Mouse (Mus musculus) spleen, adult 18-20 months (tissue): ENCODE results near the gene Cdan1.
"Not testable (repeated sequence)": the region's sequence is repeated elsewhere in the genome, so short reads cannot be mapped to it uniquely, and the experiment has no call there.

ENCODE experiments used
- DNase-seq, 2 experiments: peaks; one replicate each; pipeline ENCODE4 v3.0.0; 2022; ENCODE audit warnings: mixed read lengths in 2 of 2

The Cdan1 gene

DNA sequence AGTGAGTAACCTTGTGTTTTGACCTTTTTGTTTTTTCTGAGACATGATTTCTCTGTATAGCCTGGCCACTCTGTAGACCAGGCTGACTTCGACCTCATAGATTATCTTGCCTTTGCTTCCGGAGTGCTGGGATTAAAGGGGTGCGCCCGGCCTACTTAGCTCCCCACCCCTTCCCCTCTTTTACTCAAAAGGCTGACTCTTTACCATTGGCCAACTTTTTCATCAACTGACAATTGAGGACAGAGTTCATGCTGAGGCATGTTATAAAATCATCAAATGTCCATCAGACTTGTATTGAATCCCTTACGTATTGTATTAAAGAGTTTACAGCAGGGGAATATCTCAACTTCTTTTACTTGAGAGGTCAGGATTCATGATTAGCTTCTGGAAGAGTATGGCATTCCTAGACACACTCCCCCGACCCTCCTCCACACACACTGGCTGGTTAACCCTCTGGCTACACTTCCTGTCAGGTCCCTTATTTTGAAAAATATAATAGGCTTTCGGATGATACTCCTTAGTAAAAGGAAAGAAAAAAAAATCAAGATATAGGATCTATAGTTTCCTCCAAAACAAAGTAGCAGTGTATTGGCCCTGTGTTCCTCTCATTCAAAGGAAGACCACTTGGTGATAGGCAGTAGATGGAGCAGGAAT, 117.9 kb downstream of the Cdan1 start:
- no peak for DNase-seq

DNA sequence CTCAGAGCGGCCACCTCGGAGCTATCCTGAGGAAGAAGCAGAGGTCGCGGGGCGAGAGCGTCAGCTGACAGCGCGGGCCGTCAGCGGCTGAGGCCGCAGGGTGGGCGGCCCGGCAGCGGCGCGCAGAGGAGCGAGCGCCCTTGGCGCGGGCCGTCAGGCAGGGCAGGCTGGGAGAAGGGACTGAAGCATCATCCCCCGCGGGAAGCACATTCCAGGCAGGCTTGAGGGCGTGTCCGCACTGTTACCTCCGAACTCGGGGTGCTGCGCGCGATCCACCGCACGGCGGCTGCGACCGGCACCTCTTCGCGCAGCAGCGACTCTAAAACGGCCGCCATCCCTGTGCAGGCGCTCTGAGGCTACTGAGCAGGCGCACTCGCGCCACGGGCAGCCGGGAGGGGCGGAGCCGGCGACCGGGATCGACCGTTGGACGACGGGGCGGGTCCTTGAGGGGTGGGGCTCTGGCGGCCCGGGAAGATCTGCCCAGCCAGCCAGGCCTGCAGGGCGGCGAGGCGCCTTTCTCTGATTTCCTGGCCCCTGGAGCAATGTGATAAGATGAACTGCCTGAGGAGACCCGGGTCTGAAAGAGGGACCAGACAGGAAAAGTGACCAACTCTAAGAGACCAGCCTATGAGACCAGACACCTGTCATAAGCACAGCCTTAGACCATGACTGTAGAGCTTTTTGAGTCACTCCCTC, 118.6 kb downstream of the Cdan1 start:
- DNase-seq: peak; percentile 88 to 93

GRCm38 (mm10) chr2:120730639-120731166, 119.2 kb downstream of the Cdan1 start:
- DNase-seq: no peak

DNA sequence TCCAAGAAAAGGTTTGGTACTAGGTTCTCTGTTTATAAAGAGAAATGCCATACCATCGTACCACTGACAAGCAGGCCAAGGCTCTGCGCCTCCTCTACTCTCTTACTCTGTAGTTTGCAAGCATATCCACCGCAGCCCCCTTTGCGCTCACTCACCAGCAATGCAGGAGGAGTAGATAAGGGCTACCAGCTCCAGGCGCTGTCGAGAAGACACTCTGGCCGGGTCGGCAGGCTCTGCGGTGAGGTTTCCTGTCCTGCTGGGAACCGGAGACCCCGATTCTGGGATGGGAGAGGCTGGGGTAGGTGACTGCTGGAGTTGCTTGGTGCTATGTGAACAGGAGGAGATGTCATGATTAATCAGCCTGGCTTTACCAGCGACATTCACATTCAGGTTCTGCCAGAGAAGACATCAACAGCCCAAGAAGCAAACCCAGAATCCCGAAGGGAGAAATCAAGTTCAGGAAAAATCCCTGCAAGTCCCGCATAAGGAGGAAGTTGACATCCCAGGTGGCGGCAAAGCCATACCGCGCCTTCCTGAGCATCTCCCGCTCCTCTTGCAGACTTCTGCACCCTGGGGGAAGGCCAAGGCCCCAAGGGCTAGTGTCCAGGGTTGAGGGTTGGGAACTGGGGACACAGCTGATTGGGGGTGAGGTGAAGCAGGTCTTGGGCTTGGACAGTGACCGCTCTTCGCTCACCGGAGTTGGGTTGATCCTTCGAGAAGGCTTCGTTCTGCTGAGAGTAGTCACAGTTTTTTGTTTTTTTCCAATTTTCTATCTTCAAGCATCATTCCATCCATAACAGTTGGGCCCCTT, 119.9 kb downstream of the Cdan1 start:
- no peak for DNase-seq

DNA sequence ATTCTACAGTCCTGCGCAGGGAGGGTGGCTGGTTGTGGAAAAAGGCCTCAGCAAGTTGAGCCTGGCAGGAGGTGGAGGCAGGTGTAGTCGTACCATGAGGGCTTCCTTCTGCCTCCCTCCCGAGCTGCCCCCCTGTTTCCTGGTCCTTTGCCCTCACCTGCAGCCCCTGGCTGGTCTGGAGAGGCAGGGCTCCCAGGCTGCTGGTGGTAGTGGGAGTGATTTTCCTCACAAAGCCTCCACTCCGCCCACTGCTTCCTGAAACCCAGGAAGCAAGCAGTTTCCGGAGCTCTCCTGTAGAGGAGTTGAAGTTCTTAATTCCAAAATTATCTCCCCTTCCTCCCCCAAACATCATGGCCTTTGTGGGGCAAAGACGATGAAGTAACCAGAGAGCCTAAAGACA, 125.8 kb downstream of the Cdan1 start:
- DNase-seq: no peak

GRCm38 (mm10) chr2:120723621-120724020, 126.3 kb downstream of the Cdan1 start:
- no peak for DNase-seq

- DNase-seq: no peak
These were observed 127.4 kb downstream of the Cdan1 start for GRCm38 (mm10) chr2:120722491-120722890.

DNA sequence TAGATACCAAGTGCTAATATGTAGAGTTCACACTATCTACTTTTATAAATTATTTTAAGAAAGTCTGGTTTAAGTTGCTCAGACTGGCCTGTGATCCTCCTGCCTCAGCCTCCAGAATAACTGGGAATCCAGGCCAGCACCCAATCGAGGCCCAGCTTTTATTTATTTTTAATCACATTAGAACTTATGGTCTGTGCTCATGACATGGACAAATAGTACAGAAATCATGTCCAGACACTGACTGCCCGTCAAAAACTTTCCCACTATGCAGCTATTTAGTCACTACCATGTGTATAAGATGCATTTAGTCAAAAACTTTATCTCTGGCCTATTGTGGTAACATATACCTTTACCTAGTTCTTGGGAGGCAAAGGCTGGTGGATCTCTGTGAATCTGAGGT, 128.0 kb downstream of the Cdan1 start:
- DNase-seq: no peak

- DNase-seq: no peak
These were observed 129.1 kb downstream of the Cdan1 start for GRCm38 (mm10) chr2:120720821-120721220.

GRCm38 (mm10) chr2:120718496-120718895, 131.4 kb downstream of the Cdan1 start:
- no peak for DNase-seq

DNA sequence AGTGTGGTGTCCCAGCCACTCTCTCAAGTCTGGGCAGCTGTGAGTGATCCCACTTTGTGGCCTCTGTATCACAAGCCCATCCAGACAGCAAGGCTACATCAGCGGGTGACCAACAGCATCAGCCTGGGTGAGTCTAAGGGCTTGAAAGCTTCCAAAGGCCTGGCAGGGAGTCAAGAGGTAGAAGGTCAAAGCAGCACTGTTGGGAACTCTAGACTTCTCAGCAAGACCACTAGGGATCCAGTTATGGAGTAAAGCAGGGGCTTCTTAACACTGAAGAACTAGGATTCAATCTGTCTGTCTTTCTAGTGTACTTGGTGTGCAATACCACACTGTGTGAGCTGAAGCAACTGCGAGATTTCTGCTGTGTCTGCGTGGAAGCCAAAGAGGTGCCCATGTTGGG, 136.5 kb downstream of the Cdan1 start:
- DNase-seq: no peak

DNA sequence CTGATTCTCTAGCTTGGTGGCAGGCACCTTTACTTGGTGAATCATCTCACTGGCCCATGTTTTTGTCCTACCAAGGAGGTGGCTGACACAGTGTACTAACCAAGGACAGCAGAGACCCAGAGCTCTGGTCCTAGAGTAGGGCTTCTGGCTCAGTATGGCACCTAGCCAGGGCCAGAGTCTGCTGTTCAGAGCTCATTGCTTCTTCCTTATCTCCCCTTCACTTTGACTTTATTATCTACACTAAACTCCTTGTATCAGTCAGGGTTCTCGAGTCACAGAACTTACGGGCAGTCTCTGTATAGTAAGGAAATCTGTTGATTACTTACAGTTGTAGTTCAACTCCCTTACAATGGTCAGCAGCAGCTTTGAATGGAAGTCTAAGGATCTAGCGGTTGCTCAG, 139.0 kb downstream of the Cdan1 start:
- DNase-seq: no peak

DNA sequence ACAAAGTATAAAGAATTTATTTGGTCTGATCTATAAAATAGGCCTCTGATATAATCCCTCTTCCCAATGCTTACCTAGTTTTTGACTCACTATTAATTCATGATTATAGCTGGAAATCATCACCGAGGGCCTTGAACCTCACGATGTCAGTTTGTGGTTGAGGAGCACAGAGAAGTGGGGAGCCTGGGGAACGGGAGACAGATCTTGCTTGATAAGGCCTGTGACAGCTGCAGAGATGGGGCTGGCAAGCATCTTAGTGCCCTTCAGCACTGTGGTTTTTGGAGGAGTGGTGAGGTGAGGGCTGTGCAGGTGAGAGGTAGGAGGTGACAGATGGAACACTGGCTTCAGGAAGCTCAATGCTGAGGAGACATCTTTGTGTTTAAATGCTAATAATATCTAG, 139.8 kb downstream of the Cdan1 start:
- DNase-seq: no peak

DNA sequence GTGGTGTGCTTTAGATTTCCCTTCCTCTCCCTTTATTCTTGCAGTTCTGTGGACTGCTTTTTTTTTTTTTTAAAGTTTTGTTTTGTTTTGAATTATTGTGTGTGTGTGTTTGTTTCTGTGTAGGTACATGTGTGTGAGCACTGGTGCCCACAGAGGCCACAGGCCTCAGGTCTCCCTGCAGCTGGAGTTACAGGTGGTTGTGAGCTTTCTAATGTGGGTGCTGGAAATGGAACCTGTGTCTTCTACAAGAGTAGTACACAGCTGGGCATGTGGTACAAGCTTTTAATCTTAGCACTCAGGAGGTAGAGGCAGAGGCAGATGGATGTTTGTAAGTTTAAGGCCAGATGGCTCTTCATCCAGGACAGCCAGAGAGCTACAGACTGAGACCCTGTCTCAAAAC, 142.9 kb downstream of the Cdan1 start:
- no peak for DNase-seq

- DNase-seq: no peak
These were observed 147.3 kb downstream of the Cdan1 start for GRCm38 (mm10) chr2:120702675-120703074.

DNA sequence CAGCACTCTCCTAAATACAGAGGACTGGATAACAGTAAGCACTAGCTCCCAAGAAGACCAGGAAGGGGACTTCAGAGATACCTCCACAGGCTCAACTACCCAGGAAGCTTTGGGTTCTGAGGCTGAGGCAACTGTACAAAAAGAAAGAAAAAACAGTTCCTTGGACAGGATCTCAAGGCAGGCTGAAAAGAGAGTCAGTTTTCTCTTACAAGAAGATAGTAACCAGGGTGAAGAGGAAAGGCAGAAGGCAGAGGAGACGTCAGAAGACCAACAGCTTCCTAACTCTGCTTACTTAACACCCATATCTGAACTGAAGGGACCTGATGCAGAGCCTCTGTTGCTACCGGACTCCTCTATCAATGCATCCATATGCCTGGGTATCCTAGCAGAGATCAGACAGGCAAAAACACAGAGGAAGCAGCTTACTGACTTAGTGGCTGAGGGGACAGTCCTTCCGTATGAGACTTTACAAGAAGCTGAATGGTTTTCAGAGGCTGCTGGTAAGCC, 149.5 kb downstream of the Cdan1 start:
- no peak for DNase-seq

DNA sequence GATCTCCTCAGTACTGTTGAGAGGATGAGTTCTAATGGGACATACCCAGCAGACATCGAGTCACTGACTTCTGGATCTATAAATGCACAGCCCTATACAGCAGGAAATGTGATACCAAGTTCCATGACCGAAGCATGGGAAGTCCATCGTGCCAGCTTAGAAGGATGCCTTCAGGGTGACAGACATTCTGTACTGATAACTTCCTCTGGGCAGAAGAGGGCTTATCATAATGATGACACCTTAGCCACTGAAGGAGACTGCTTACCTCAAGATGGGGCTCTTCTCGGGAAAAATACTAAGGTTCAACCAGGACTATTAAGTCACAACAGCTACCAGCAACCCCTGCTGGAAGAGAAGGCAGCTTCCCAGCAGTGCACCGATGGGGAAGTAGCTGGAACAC, 152.2 kb downstream of the Cdan1 start:
- DNase-seq: no peak

DNA sequence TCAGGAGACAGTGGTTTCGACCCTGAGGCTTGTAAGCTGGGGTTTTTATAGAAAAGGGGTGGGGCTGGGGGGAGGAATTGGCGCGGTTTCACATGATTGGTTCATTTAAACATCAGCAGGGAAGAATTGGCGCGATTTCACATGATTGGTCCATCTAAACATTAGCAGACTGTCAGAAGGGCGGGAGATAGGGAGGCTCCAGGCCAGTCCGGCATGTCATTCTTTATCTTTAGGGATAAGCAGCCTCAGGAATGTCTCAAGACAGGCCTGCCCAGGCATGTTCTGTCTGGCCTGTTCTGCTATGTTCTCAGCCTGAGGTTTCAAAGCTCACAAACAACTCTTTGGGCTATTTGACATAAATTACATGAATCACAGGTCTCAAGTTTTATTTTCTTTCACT, 168.8 kb downstream of the Cdan1 start:
- DNase-seq: not testable (repeated sequence)

DNA sequence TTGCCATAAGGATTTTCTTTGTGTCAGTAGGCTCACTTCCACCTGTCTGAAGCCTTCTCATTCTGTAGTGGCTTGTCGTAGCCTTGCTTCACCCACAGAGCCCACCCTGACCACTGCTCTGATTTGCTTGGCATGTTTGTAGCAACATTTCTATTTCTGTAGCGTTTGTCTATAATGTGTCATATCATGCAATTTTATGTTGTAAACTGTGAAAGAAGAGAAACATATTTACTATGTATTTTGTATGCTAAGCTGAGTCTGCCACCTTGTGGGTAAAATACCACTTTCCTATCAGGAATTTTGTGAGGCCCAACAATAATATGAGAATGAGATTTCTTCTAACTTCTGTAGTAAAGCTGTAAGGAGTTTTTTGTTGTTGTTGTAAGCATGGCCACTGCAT, 179.7 kb downstream of the Cdan1 start:
- DNase-seq: no peak

DNA sequence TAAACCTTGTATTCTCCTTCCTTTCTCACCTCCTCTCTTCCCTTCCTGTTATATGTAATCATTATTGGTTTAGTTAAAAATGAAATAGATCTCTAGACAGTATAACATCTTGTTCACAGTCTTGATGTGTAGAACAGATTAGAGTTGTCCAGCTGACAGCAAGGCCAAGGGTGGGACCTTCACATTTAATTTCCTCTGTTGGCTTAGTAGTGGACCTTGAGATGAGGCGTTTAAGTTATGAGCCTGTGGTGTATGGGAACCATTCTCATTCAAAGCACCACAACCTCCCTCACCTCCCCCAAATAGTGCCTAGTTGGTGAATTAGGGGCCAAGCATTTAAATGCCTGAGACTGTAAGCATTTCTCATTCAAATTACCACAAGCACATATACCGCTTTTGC, 182.5 kb downstream of the Cdan1 start:
- no peak for DNase-seq
